Mouse (Mus musculus) right cerebral cortex, adult 18-20 months (tissue): Measurements from ENCODE around the gene Ncapd2.

Experiments used
- DNase-seq: peaks from one replicate; pipeline ENCODE4 v3.0.0; 2022; ENCODE audit warnings: mixed read lengths

Gene Ncapd2

GRCm38 (mm10) chr6:125213715-125214114, 22.2 kb upstream of the Ncapd2 start:
- DNase-seq: no peak

GRCm38 (mm10) chr6:125213129-125213528, 21.6 kb upstream of the Ncapd2 start:
- DNase-seq: no peak

GRCm38 (mm10) chr6:125212621-125213020, 21.1 kb upstream of the Ncapd2 start:
- DNase-seq: no peak

- DNase-seq: no peak
These were observed 18.9 kb upstream of the Ncapd2 start for GRCm38 (mm10) chr6:125210436-125210835.

GRCm38 (mm10) chr6:125197166-125197565, 5.7 kb upstream of the Ncapd2 start:
- DNase-seq: no peak

- DNase-seq: no peak
These were observed 4.8 kb upstream of the Ncapd2 start for GRCm38 (mm10) chr6:125196301-125196700.

GRCm38 (mm10) chr6:125195541-125196075, 4.1 kb upstream of the Ncapd2 start:
- DNase-seq: no peak

- no peak for DNase-seq
These were observed 1.9 kb upstream of the Ncapd2 start for GRCm38 (mm10) chr6:125193390-125193789.

GRCm38 (mm10) chr6:125192841-125193240, 1.3 kb upstream of the Ncapd2 start:
- DNase-seq: no peak

GRCm38 (mm10) chr6:125192016-125192714, 664 bp upstream of the Ncapd2 start:
- peak; percentile 93 for DNase-seq

GRCm38 (mm10) chr6:125190816-125191215, 685 bp downstream of the Ncapd2 start:
- no peak for DNase-seq

GRCm38 (mm10) chr6:125186203-125186602, 5.3 kb downstream of the Ncapd2 start:
- DNase-seq: no peak

- DNase-seq: no peak
These were observed 9.4 kb downstream of the Ncapd2 start for GRCm38 (mm10) chr6:125182133-125182532.

- DNase-seq: no peak
These were observed 11.9 kb downstream of the Ncapd2 start for GRCm38 (mm10) chr6:125179601-125180000.

- no peak for DNase-seq
These were observed 16.0 kb downstream of the Ncapd2 start for GRCm38 (mm10) chr6:125175469-125175868.

GRCm38 (mm10) chr6:125173256-125173655, 18.2 kb downstream of the Ncapd2 start:
- DNase-seq: no peak

- no peak for DNase-seq
These were observed 19.0 kb downstream of the Ncapd2 start for GRCm38 (mm10) chr6:125172474-125172873.

GRCm38 (mm10) chr6:125170194-125170593, 21.3 kb downstream of the Ncapd2 start:
- no peak for DNase-seq

- DNase-seq: peak; percentile 63
These were observed 23.4 kb downstream of the Ncapd2 start for GRCm38 (mm10) chr6:125168086-125168485.

GRCm38 (mm10) chr6:125166861-125167650, 24.4 kb downstream of the Ncapd2 start:
- DNase-seq: peak; percentile 47

- DNase-seq: peak; percentile 49
These were observed 25.3 kb downstream of the Ncapd2 start, which contains the start of gene Gapdh for GRCm38 (mm10) chr6:125166051-125166751. TSS of gene Gapdh (minus strand) at chr6:125166467.

- DNase-seq: peak; percentile 97
These were observed 26.1 kb downstream of the Ncapd2 start for GRCm38 (mm10) chr6:125165328-125165891.
